Mouse (Mus musculus) mouse embryonic stem cell (cell line): Measurements from ENCODE around the gene Upb1.
"Not testable (repeated sequence)": the region's sequence is repeated elsewhere in the genome, so short reads cannot be mapped to it uniquely, and the experiment has no call there.

Experiments used
- in situ Hi-C, 2 experiments: fragments of 300-500 bp; cut with MboI; formaldehyde crosslinking; loops; 1 replicate in 1 of 2; 3 replicates in 1 of 2; pipeline ENCODE4 v1.14.3; 2019 to 2020; ENCODE audit warnings: low sequenced_read_pairs in 2 of 2, low pct_unique_long_range_greater_than_20kb in 1 of 2, mixed read lengths in 1 of 2; ENCODE audit not compliant: unreplicated experiment in 1 of 2

The Upb1 gene

GRCm38 (mm10) chr10:75445030-75445429 lies 44.1 kb downstream of the Upb1 start:
- in situ Hi-C loops = loop anchor here in 1 of 2 experiments (25.0 kb wide), 1 partner anchor 258 kb away; no protein-coding TSS in a partner anchor

- in situ Hi-C loops = loop anchor here in 1 of 2 experiments (25.0 kb wide), 1 partner anchor 259 kb away; no protein-coding TSS in a partner anchor
These were observed 45.7 kb downstream of the Upb1 start for GRCm38 (mm10) chr10:75446501-75447083.

- in situ Hi-C loops = loop anchor here in 1 of 2 experiments (25.0 kb wide), 1 partner anchor 260 kb away; no protein-coding TSS in a partner anchor
These were observed 46.6 kb downstream of the Upb1 start for GRCm38 (mm10) chr10:75447489-75447888.

GRCm38 (mm10) chr10:75448806-75449420 lies 48.0 kb downstream of the Upb1 start:
- in situ Hi-C loops = loop anchor here in 1 of 2 experiments (25.0 kb wide), 1 partner anchor 262 kb away; no protein-coding TSS in a partner anchor

DNA sequence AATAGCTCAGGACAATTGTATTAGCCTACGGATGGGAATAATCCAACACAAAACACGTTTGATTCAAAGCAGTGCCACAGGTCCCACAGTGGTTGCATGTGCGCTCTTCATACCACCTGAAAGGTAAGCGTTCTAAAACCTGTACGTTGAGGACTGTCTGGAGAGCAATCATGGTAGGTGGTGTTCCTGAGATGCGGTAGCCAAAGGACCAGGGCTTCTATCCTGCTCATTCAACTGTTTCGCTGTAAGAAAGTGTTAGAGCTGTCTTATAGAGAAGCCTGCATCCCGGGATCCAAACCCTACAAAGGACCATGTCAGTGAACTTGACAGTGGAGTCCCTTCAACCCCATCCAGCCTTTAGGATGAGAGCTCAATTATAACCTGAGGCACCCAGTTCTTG lies 49.4 kb downstream of the Upb1 start:
- in situ Hi-C loops = no loop called here

DNA sequence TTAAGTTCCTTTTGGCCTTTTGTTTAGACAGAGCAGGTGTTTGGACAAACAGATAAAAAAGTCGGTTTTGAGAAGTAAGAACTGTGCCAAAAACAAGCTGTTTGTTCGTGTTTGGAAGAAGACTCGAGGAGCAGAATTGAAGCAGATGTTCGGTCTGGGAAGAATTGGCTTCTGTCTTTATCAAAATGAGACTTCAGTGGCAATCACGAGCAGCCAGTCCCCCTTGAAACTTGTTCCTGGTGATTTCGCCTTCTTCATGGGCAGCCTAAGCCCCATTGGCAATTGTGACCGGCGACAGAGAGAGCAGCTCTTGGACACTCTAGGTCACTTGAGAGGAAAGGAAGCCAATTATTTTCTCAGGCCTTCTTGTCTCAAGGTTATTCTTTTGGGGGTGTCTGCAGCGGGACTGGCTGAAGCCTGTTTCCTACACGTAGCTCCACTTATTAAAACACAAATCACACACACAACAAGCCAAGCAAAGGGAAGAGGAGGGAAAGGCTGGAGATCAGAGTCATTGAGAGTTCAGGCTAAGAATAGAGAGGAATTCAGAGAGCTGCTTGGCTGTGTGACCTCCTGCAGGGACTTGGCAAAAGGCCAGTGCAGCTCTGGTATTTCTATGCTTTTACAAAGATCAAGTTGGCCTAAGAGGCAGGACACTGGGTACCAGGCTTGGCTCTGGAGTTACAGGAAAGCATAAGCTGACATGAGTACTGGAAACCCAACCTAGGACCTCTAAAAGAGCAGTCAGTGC lies 50.3 kb downstream of the Upb1 start:
- in situ Hi-C loops = no loop called here

- in situ Hi-C loops = not testable (repeated sequence)
These were observed 55.3 kb downstream of the Upb1 start for GRCm38 (mm10) chr10:75456061-75456831.

DNA sequence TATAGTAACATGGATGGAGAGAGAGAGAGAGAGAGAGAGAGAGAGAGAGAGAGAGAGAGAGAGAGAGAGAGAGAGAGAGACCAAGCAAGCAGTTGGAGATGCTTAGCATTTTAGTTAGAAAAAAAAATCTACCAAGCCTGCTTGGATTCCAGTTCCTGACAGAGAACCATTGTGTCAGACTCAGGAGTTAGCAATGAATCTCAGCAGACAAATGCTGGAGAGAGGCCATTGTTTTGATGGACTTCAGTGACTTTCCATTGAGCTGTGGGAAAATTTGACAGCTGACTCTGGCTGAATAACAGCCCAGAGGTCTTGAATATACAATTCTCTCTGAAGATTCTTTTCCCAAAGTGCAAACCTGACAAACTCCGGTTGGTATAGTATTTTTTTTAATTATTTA lies 56.9 kb downstream of the Upb1 start:
- in situ Hi-C loops = no loop called here

GRCm38 (mm10) chr10:75458329-75458728 lies 57.4 kb downstream of the Upb1 start:
- in situ Hi-C loops = no loop called here

DNA sequence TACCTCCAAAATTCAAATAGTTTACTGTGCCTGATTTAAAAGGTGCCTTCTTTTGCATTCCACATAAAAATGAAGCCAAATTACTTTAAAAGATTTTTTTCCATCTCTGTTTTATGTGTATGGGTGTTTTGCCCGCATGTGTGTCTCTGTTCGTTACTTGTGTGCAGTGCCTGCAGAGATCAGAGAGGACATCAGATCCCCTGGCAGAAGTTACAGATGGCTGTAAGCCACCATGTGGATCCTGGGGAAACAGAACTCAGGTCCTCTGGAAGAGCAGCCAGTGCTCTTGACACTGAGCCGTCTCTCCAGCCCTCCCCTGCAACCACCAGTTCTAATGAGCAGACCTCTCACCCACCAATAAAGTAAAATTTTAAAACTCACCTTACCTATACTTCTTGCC lies 61.8 kb downstream of the Upb1 start:
- in situ Hi-C loops = no loop called here

- in situ Hi-C loops = no loop called here
These were observed 65.1 kb downstream of the Upb1 start for GRCm38 (mm10) chr10:75465781-75466550.

DNA sequence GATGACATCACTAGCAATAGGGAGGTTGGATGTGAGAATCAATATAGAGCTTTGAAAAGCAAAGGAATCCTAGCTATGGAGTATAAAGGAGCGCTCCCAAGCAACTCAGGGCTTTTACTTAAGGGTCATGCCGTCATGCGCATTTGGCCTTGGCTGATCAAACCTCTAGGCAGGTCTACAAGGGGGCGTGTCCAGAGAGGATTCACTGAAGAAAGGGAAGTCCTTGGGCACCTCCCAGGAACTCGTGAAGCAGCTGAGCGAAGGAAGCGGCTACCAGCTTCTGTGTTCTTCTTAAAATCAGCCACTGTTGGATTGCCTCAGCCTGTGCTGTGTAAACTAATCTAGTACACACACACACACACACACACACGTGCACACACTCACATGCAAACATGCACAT lies 72.5 kb downstream of the Upb1 start:
- in situ Hi-C loops = no loop called here

- in situ Hi-C loops = no loop called here
These were observed 73.7 kb downstream of the Upb1 start for GRCm38 (mm10) chr10:75474571-75474970.

DNA sequence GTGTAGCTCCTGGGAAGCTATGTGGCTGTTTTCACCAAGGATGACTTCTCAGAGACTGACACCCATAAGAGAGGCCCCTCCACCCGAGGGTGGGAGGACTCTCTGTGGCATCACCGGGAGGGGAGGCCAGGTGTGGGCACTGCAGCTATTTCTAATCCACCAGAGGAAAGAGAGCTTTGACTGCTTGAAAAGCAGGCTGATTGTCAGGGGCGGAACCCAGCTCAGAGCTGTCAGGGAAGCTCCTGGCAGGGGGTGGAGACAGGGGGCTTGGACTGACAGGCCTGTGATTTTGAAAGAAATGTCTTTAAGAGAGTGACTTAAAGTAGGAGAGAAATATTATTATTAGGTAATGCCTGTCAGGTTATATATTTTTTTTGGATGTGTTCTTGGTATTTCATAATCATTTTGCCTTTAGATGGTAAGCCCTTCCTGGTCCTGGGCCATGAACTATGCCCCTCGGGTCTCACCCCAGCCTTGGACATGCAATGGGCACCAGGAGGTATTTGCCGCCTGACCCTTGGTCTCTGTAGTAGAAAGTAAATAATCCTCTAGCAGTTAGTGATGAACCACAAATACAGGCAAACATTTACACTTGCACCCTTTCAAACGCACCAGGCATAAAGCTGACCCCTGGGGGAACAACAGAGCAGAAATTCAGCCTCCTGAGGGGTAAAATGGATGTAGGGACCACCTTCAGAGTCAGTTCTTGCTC lies 74.4 kb downstream of the Upb1 start:
- in situ Hi-C loops = not testable (repeated sequence)

- in situ Hi-C loops = no loop called here
These were observed 76.1 kb downstream of the Upb1 start for GRCm38 (mm10) chr10:75477034-75477433.

GRCm38 (mm10) chr10:75479955-75480354 lies 79.0 kb downstream of the Upb1 start:
- in situ Hi-C loops = no loop called here

- in situ Hi-C loops = no loop called here
These were observed 80.8 kb downstream of the Upb1 start for GRCm38 (mm10) chr10:75481703-75482102.

DNA sequence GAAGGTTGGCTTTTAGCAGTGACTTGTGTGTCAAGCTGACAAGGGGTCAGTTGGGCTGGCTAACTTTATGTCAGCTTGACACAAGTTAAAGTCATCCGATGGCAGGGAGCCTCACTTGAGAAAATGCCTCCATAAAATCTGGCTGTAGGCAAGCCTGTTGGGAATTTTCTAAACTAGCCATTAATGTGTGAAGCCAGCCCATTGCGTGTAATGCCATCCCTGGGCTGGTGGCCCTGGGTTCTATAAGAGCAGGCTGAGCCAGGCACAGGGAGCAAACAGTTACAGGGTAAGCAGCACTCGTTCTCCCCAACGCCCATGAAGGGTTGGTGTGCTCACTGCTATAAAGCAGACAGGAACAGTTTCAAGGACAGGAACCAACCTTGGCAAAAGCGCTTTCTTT lies 81.4 kb downstream of the Upb1 start:
- in situ Hi-C loops = no loop called here
